Mouse (Mus musculus): ENCODE measurements around the gene Pym1. TPM values are rescaled to one million over a fixed set of nuclear protein-coding genes. Genes with fewer than 3 reads are reported as not detected.

The Pym1 gene
- polyA plus RNA-seq, 1 experiment from 2014 or later: 27.2 TPM

GRCm38 (mm10) chr10:128805092-128806000 is 57.7 kb downstream of the Pym1 start:
- Histone ChIP-seq H3K4me3 (ENCODE audit: low read depth, low read length) (peak overlapping the region; percentile 87), H3K27ac (ENCODE audit: low read depth, low read length) (peak overlapping the region; percentile 98), H3K9me3 (replicated peaks; ENCODE audit: control insufficient read depth, low read length) (no peaks in the 10 kb centered on the region), H3K36me3 (ENCODE audit: control insufficient read depth, insufficient read depth, low read length) (0 out of 2 replicates have a peak, but pooled peaks cover 4% of the 10 kb centered on the region), H3K9ac (ENCODE audit: low read depth, low read length) (peak overlapping the region; percentile 94), H3K4me2 (peak overlapping the region; percentile 70), H3K27me3 (ENCODE audit: control insufficient read depth, insufficient read depth, low read length) (no peaks in the 10 kb centered on the region), H3K4me1 (ENCODE audit: control insufficient read depth, insufficient read depth, low read length) (peaks cover 29% of the 10 kb centered on the region)
- peak; percentile 92 for ATAC-seq (replicated peaks; ENCODE audit: insufficient number of reproducible peaks, low FRiP score, low TSS enrichment)
- WGBS (ENCODE audit: insufficient replicate concordance): under 1% methylated on average over 61 of the region's 70 CpGs

GRCm38 (mm10) chr10:128806086-128806485 is 58.4 kb downstream of the Pym1 start:
- H3K9me3 ChIP-seq (replicated peaks; ENCODE audit: control insufficient read depth, low read length): no peaks in the 10 kb centered on the region
- ATAC-seq (replicated peaks; ENCODE audit: insufficient number of reproducible peaks, low FRiP score, low TSS enrichment): no peak
- H3K4me3 ChIP-seq (ENCODE audit: low read depth, low read length): peak overlapping the region; percentile 87
- H3K36me3 ChIP-seq (ENCODE audit: control insufficient read depth, insufficient read depth, low read length): 0 out of 2 replicates have a peak, but pooled peaks cover 4% of the 10 kb centered on the region
- peaks cover 29% of the 10 kb centered on the region for H3K4me1 ChIP-seq (ENCODE audit: control insufficient read depth, insufficient read depth, low read length)
- H3K27ac ChIP-seq (ENCODE audit: low read depth, low read length): peak overlapping the region; percentile 98; the same call in 1 of the 2 replicates
- H3K9ac ChIP-seq (ENCODE audit: low read depth, low read length): peak overlapping the region; percentile 94
- H3K27me3 ChIP-seq (ENCODE audit: control insufficient read depth, insufficient read depth, low read length): no peaks in the 10 kb centered on the region
- WGBS (ENCODE audit: insufficient replicate concordance): 55% methylated on average over 6 of the region's 6 CpGs
- peak overlapping the region; percentile 70 for H3K4me2 ChIP-seq

GRCm38 (mm10) chr10:128807018-128807417 is 59.3 kb downstream of the Pym1 start:
- Histone ChIP-seq H3K4me2 (peak overlapping the region; percentile 70), H3K27ac (ENCODE audit: low read depth, low read length) (no peak overlapping the region), H3K9ac (ENCODE audit: low read depth, low read length) (peak overlapping the region; percentile 43), H3K9me3 (replicated peaks; ENCODE audit: control insufficient read depth, low read length) (no peaks in the 10 kb centered on the region), H3K36me3 (ENCODE audit: control insufficient read depth, insufficient read depth, low read length) (0 out of 2 replicates have a peak, but pooled peaks cover 4% of the 10 kb centered on the region), H3K27me3 (ENCODE audit: control insufficient read depth, insufficient read depth, low read length) (no peaks in the 10 kb centered on the region), H3K4me1 (ENCODE audit: control insufficient read depth, insufficient read depth, low read length) (peaks cover 29% of the 10 kb centered on the region), H3K4me3 (ENCODE audit: low read depth, low read length) (peak overlapping the region; percentile 87)
- no peak for ATAC-seq (replicated peaks; ENCODE audit: insufficient number of reproducible peaks, low FRiP score, low TSS enrichment)
- WGBS (ENCODE audit: insufficient replicate concordance): 89% methylated on average over 8 of the region's 8 CpGs

Other genes with a start within 250 kb of the Pym1 start
- gene Myl6b, start 249.2 kb upstream of the Pym1 start, polyA plus RNA-seq (2014; fragmentation: Nextera tagmentation; extraction: Ambion mirVana): 3.3 and 5.4 TPM in 2 replicates
- 14.5 and 18.7 TPM in 2 replicates for gene Esyt1, start 222.0 kb upstream of the Pym1 start, polyA plus RNA-seq (2014; fragmentation: Nextera tagmentation; extraction: Ambion mirVana)
- 7.7 and 8.0 TPM in 2 replicates for gene Zc3h10, start 200.1 kb upstream of the Pym1 start, polyA plus RNA-seq (2014; fragmentation: Nextera tagmentation; extraction: Ambion mirVana)
- 2,515 and 2,664 TPM in 2 replicates for gene Rpl41, start 198.6 kb upstream of the Pym1 start, polyA plus RNA-seq (2014; fragmentation: Nextera tagmentation; extraction: Ambion mirVana)
- 162 and 163 TPM in 2 replicates for gene Pa2g4, start 181.9 kb upstream of the Pym1 start, polyA plus RNA-seq (2014; fragmentation: Nextera tagmentation; extraction: Ambion mirVana)
- gene Erbb3, start 158.2 kb upstream of the Pym1 start, polyA plus RNA-seq (2014; fragmentation: Nextera tagmentation; extraction: Ambion mirVana): 5.8 and 9.1 TPM in 2 replicates
- gene Rps26, start 121.1 kb upstream of the Pym1 start, polyA plus RNA-seq (2014; fragmentation: Nextera tagmentation; extraction: Ambion mirVana): 551 and 604 TPM in 2 replicates
- gene Ikzf4, start 101.9 kb upstream of the Pym1 start, polyA plus RNA-seq (2014; fragmentation: Nextera tagmentation; extraction: Ambion mirVana): 1.9 and 2.3 TPM in 2 replicates
- gene Suox, start 73.8 kb upstream of the Pym1 start, polyA plus RNA-seq (2014; fragmentation: Nextera tagmentation; extraction: Ambion mirVana): 11.1 and 12.4 TPM in 2 replicates
- gene Rab5b, start 51.6 kb upstream of the Pym1 start, polyA plus RNA-seq (2014; fragmentation: Nextera tagmentation; extraction: Ambion mirVana): 51.3 and 64.5 TPM in 2 replicates
- gene Pmel, start 43.7 kb upstream of the Pym1 start, polyA plus RNA-seq (2014; fragmentation: Nextera tagmentation; extraction: Ambion mirVana): 0.96 and 1.5 TPM in 2 replicates
- 91.1 and 98.5 TPM in 2 replicates for gene Cdk2, start 42.9 kb upstream of the Pym1 start, polyA plus RNA-seq (2014; fragmentation: Nextera tagmentation; extraction: Ambion mirVana)
- gene Dgka, start 3.0 kb upstream of the Pym1 start, polyA plus RNA-seq (2014; fragmentation: Nextera tagmentation; extraction: Ambion mirVana): 5.6 and 5.9 TPM in 2 replicates
- gene Mmp19, start 43.0 kb downstream of the Pym1 start, polyA plus RNA-seq (2014; fragmentation: Nextera tagmentation; extraction: Ambion mirVana): 0.49 and 0.57 TPM in 2 replicates
- gene Dnajc14, start 56.2 kb downstream of the Pym1 start, polyA plus RNA-seq (2014; fragmentation: Nextera tagmentation; extraction: Ambion mirVana): 28.7 and 37.0 TPM in 2 replicates
- 15.0 and 18.2 TPM in 2 replicates for gene Tmem198b, start 56.5 kb downstream of the Pym1 start, polyA plus RNA-seq (2014; fragmentation: Nextera tagmentation; extraction: Ambion mirVana)
- 204 and 210 TPM in 2 replicates for gene Sarnp, start 69.4 kb downstream of the Pym1 start, polyA plus RNA-seq (2014; fragmentation: Nextera tagmentation; extraction: Ambion mirVana)
- gene Ormdl2, start 73.8 kb downstream of the Pym1 start, polyA plus RNA-seq (2014; fragmentation: Nextera tagmentation; extraction: Ambion mirVana): 50.7 and 60.3 TPM in 2 replicates
- 4.1 and 4.5 TPM in 2 replicates for gene Gdf11, start 143.8 kb downstream of the Pym1 start, polyA plus RNA-seq (2014; fragmentation: Nextera tagmentation; extraction: Ambion mirVana)
- 296 and 306 TPM in 2 replicates for gene Cd63, start 153.1 kb downstream of the Pym1 start, polyA plus RNA-seq (2014; fragmentation: Nextera tagmentation; extraction: Ambion mirVana)
- gene Rdh5, start 175.0 kb downstream of the Pym1 start, polyA plus RNA-seq (2014; fragmentation: Nextera tagmentation; extraction: Ambion mirVana): 6.1 and 8.1 TPM in 2 replicates
- gene Bloc1s1, start 176.1 kb downstream of the Pym1 start, polyA plus RNA-seq (2014; fragmentation: Nextera tagmentation; extraction: Ambion mirVana): 195 and 206 TPM in 2 replicates
- 0.43 and 0.79 TPM in 2 replicates for gene Itga7, start 185.9 kb downstream of the Pym1 start, polyA plus RNA-seq (2014; fragmentation: Nextera tagmentation; extraction: Ambion mirVana)
- not detected in 2 replicates for gene Mettl7b, start 213.1 kb downstream of the Pym1 start, polyA plus RNA-seq (2014; fragmentation: Nextera tagmentation; extraction: Ambion mirVana)
- not detected in 2 replicates for gene Olfr9, start 241.5 kb downstream of the Pym1 start, polyA plus RNA-seq (2014; fragmentation: Nextera tagmentation; extraction: Ambion mirVana)